Mouse (Mus musculus): ENCODE measurements around the gene Bpifc. TPM values are rescaled to one million over a fixed set of nuclear protein-coding genes. Genes with fewer than 3 reads are reported as not detected.

Bpifc gene
- not detected for polyA plus RNA-seq (2015; fragmentation: Illumina TruSeq; extraction: RNeasy Lipid Tissue Mini Kit (QIAGEN cat#74804); ENCODE audit: insufficient read depth, low read depth, low replicate concordance)

GRCm38 (mm10) chr10:86011781-86012180 lies at the start of gene Bpifc:
Gene Bpifc, minus strand, starts transcription at chr10:86011895.

DNA sequence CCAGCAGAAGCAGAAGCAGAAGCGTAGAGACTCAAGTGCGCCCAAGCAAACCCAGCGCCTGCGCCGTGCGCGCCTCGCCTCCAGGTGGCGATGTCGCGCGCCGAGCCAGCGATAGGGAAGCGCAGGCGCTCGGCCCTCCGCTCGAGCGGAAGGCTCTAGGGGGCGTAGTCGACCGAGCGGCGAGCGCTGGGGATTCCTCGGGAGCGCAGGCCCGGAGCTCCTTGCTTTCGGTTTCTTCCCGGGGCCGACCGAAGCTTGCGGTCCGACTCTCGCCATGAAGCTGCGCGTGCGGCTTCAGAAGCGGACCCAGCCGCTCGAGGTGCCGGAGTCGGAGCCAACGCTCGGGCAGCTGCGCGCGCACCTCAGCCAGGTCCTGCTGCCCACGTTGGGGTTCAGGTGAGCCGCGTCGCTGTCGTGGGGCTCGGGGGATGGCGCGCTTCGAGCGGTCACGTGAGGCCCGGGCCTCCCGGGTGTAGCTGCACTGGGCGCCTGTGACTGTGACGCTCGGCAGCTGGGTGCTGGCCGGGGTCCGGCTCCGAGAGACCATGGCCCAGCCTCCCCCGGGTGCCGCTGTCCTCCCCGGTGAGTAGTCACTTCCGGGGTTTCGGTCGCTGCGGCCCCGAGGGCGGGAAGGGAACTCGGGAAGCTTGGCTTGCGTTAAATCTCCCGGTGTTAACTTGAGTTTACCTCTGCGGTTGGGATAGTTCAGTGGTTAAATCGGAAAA lies 10.2 kb upstream of the Bpifc start, which contains the start of gene Fbxo7:
Fbxo7 (plus strand) TSS at position 224 of the 725 bp plus-strand sequence.

GRCm38 (mm10) chr10:85957464-85957950 lies 54.2 kb downstream of the Bpifc start, which contains the start of gene Rtcb:
Gene Rtcb, minus strand, starts transcription at chr10:85957823.

GRCm38 (mm10) chr10:85927676-85928445 lies 83.8 kb downstream of the Bpifc start, which contains the start of gene Ascl4:
Gene Ascl4, plus strand, starts transcription at chr10:85927681.

GRCm38 (mm10) chr10:85916498-85917309 lies 95.0 kb downstream of the Bpifc start, which contains the start of gene Prdm4:
Gene Prdm4, minus strand, starts transcription at chr10:85917142.

Other genes starting within 250 kb of the Bpifc start
- 5.3 TPM for gene Pwp1, start 182.4 kb downstream of the Bpifc start, polyA plus RNA-seq (2015; fragmentation: Illumina TruSeq; extraction: RNeasy Lipid Tissue Mini Kit (QIAGEN cat#74804); ENCODE audit: insufficient read depth, low read depth, low replicate concordance)
- 4.7 TPM for gene Prdm4, start 94.8 kb downstream of the Bpifc start, polyA plus RNA-seq (2015; fragmentation: Illumina TruSeq; extraction: RNeasy Lipid Tissue Mini Kit (QIAGEN cat#74804); ENCODE audit: insufficient read depth, low read depth, low replicate concordance)
- not detected for gene Ascl4, start 84.2 kb downstream of the Bpifc start, polyA plus RNA-seq (2015; fragmentation: Illumina TruSeq; extraction: RNeasy Lipid Tissue Mini Kit (QIAGEN cat#74804); ENCODE audit: insufficient read depth, low read depth, low replicate concordance)
- 38.6 TPM for gene Rtcb, start 54.1 kb downstream of the Bpifc start, polyA plus RNA-seq (2015; fragmentation: Illumina TruSeq; extraction: RNeasy Lipid Tissue Mini Kit (QIAGEN cat#74804); ENCODE audit: insufficient read depth, low read depth, low replicate concordance)
- gene Fbxo7, start 10.1 kb upstream of the Bpifc start, polyA plus RNA-seq (2015; fragmentation: Illumina TruSeq; extraction: RNeasy Lipid Tissue Mini Kit (QIAGEN cat#74804); ENCODE audit: insufficient read depth, low read depth, low replicate concordance), result 8.6 TPM

All from pancreas, adult 10 weeks (tissue).